In genomic region chr3:105928195-105928569, GRCm38 (mm10) we compare ENCODE assay signal across 27 mouse cellular contexts. TPM values are rescaled to one million over a fixed set of nuclear protein-coding genes. Genes with fewer than 3 reads are reported as not detected.
DNase-seq lines count a peak whose midpoint lies in the region; ATAC-seq and TF ChIP-seq lines count a peak whose summit lies in the region.
"Had no signal": no experiment of that assay in that cellular context is flagged by ENCODE, and none has a peak within 500 bp of the region (broad histone marks: within the 10 kb centered on the region; RNA-seq: fewer than 3 reads in every experiment).

No protein-coding gene starts in this region.

- H3K36me3 ChIP-seq in megakaryocyte, embryonic 14.5 days (replicated peaks; ENCODE audit: low read length), result peaks cover 80% of the 10 kb centered on the region
- H3K36me3 ChIP-seq in CH12.LX (replicated peaks in 1 of 2; ENCODE audit: control insufficient read depth in 1 of 2, insufficient read depth in 1 of 2, low read length in 1 of 2), result peaks cover 0 to 29% of the 10 kb centered on the region in 2 experiments
- H3K36me3 ChIP-seq: embryonic facial prominence, embryonic 12.5 days; embryonic facial prominence, embryonic 15.5 days; heart, embryonic 12.5 days; heart, embryonic 15.5 days; hindbrain, embryonic 12.5 days; hindbrain, embryonic 15.5 days had no signal

- no peak overlapping the region for H3K4me2 ChIP-seq in CH12.LX (ENCODE audit: insufficient read depth, low read depth, poor library complexity, severe bottlenecking)
- H3K4me2 ChIP-seq: embryonic facial prominence, embryonic 12.5 days; embryonic facial prominence, embryonic 15.5 days; heart, embryonic 12.5 days; heart, embryonic 15.5 days; hindbrain, embryonic 12.5 days; hindbrain, embryonic 15.5 days had no signal

- no peaks in the 10 kb centered on the region for H3K79me2 ChIP-seq in CH12.LX (replicated peaks; ENCODE audit: control insufficient read depth, extremely low read depth, insufficient read depth, poor library complexity, severe bottlenecking)

- H3K27me3 ChIP-seq in megakaryocyte, embryonic 14.5 days (replicated peaks), result no peaks in the 10 kb centered on the region
- no peaks in the 10 kb centered on the region for H3K27me3 ChIP-seq in CH12.LX (replicated peaks)
- H3K27me3 ChIP-seq: embryonic facial prominence, embryonic 12.5 days; embryonic facial prominence, embryonic 15.5 days; heart, embryonic 12.5 days; heart, embryonic 15.5 days; hindbrain, embryonic 12.5 days; hindbrain, embryonic 15.5 days had no signal

- H3K9me3 ChIP-seq in megakaryocyte, embryonic 14.5 days, result no peaks in the 10 kb centered on the region
- H3K9me3 ChIP-seq in CH12.LX (replicated peaks; ENCODE audit: low read length), result no peaks in the 10 kb centered on the region
- H3K9me3 ChIP-seq: embryonic facial prominence, embryonic 12.5 days; embryonic facial prominence, embryonic 15.5 days; heart, embryonic 12.5 days; heart, embryonic 15.5 days; hindbrain, embryonic 12.5 days; hindbrain, embryonic 15.5 days had no signal

- dilution Hi-C loops in CH12.LX (cut with MboI; ENCODE audit: extremely low pct_ligation_motif_present, extremely low pct_unique_long_range_greater_than_20kb, low sequenced_read_pairs), result no loop called here

- no peak for ATAC-seq in megakaryocyte, adult 5-6 weeks (ENCODE audit: poor library complexity, severe bottlenecking)
- peak; percentile 13; the same call in 1 of the 2 replicates for ATAC-seq in common myeloid progenitor, adult 5-6 weeks (replicated peaks; ENCODE audit: low read depth, poor library complexity, severe bottlenecking)
- ATAC-seq in neutrophil, adult 5-6 weeks (ENCODE audit: extremely low read depth, insufficient number of reproducible peaks, low FRiP score, poor library complexity, severe bottlenecking), result peak; percentile 21; the same call in 1 of the 2 replicates
- no peak for ATAC-seq in frontal cortex, adult (ENCODE audit: low TSS enrichment)
- ATAC-seq: activated CD4-positive, CD25-positive, alpha-beta regulatory T cell, adult 4 months; CD4-positive, CD25-positive, alpha-beta regulatory T cell, adult 4 months; forebrain, embryonic 14.5 days; forebrain, postnatal 0 days had no signal

- H3K4me1 ChIP-seq in megakaryocyte, embryonic 14.5 days, result peaks cover 79% of the 10 kb centered on the region
- peaks cover 15 to 51% of the 10 kb centered on the region in 2 experiments for H3K4me1 ChIP-seq in CH12.LX (ENCODE audit: control insufficient read depth in 1 of 2, insufficient read depth in 2 of 2)
- H3K4me1 ChIP-seq: embryonic facial prominence, embryonic 12.5 days; embryonic facial prominence, embryonic 15.5 days; heart, embryonic 12.5 days; heart, embryonic 15.5 days; hindbrain, embryonic 12.5 days; hindbrain, embryonic 15.5 days had no signal

- no peak for TF ChIP-seq POLR2A in CH12.LX (IDR thresholded peaks at IDR 0.05; ENCODE audit: low read depth, low read length)

- no peak overlapping the region for H3K9ac ChIP-seq in CH12.LX (ENCODE audit: insufficient read depth, low read depth)
- H3K9ac ChIP-seq: embryonic facial prominence, embryonic 12.5 days; embryonic facial prominence, embryonic 15.5 days; forebrain, postnatal 0 days; heart, embryonic 12.5 days; heart, embryonic 15.5 days; hindbrain, embryonic 12.5 days; hindbrain, embryonic 15.5 days had no signal

- peak overlapping the region; percentile 92 for H3K4me3 ChIP-seq in megakaryocyte, embryonic 14.5 days (replicated peaks)
- no peak overlapping the region for H3K4me3 ChIP-seq in CH12.LX (replicated peaks in 1 of 3; ENCODE audit: low read depth in 2 of 3, low read length in 2 of 3, poor library complexity in 1 of 3)
- no peak overlapping the region for H3K4me3 ChIP-seq in layer of hippocampus, adult 2 months
- H3K4me3 ChIP-seq: embryonic facial prominence, embryonic 12.5 days; embryonic facial prominence, embryonic 15.5 days; heart, embryonic 12.5 days; heart, embryonic 15.5 days; hindbrain, embryonic 12.5 days; hindbrain, embryonic 15.5 days had no signal

- TF ChIP-seq RAD21 in CH12.LX (IDR thresholded peaks at IDR 0.05; ENCODE audit: low read depth, low read length), result no peak

- TF ChIP-seq CTCF in CH12.LX (conservative IDR thresholded peaks at IDR 0.05 in 1 of 2, IDR thresholded peaks at IDR 0.05 in 1 of 2; ENCODE audit: low read depth in 2 of 2, low read length in 2 of 2), result no peak
- TF ChIP-seq CTCF in layer of hippocampus, adult 2 months (conservative IDR thresholded peaks at IDR 0.05), result no peak

- TF ChIP-seq EP300 in CH12.LX (IDR thresholded peaks at IDR 0.05; ENCODE audit: low read length), result peak; percentile 26; the same call in 1 of the 2 replicates

- in situ Hi-C loops in CH12.LX (cut with MboI; ENCODE audit: low pct_ligation_motif_present, low pct_unique_long_range_greater_than_20kb, low sequenced_read_pairs), result no loop called here

- DNase-seq in CH12.LX (ENCODE audit: extremely low read depth), result no peak
- no peak for DNase-seq in layer of hippocampus, adult 2 months (ENCODE audit: low spot score in 2 of 2)
- DNase-seq: adrenal gland, adult 8-10 months; adrenal gland, postnatal 25 days; cerebellum, adult 11-12 months; cerebellum, adult 8-10 months; cerebellum, postnatal 14 days; forebrain, postnatal 0 days; gastrocnemius, postnatal 25 days had no signal

- H3K27ac ChIP-seq in CH12.LX (ENCODE audit: insufficient read depth, low read depth), result no peak overlapping the region
- no peak overlapping the region for H3K27ac ChIP-seq in layer of hippocampus, adult 2 months
- H3K27ac ChIP-seq: embryonic facial prominence, embryonic 12.5 days; embryonic facial prominence, embryonic 15.5 days; heart, embryonic 15.5 days; hindbrain, embryonic 12.5 days; hindbrain, embryonic 15.5 days had no signal

TF ChIP-seq in CH12.LX, 34 proteins besides CTCF, POLR2A, EP300 and RAD21 (continues in another document):
- TF ChIP-seq JUN (IDR thresholded peaks at IDR 0.05; ENCODE audit: insufficient read depth, low read depth, low read length) (no peak), USF2 (conservative IDR thresholded peaks at IDR 0.05; ENCODE audit: low read depth, low read length) (no peak), ZKSCAN1 (IDR thresholded peaks at IDR 0.05; ENCODE audit: borderline replicate concordance, low read depth, low read length) (no peak), CHD1 (IDR thresholded peaks at IDR 0.05; ENCODE audit: low read depth, low read length) (no peak), BHLHE40 (IDR thresholded peaks at IDR 0.05; ENCODE audit: low read depth, low read length) (peak; percentile 70), JUND (conservative IDR thresholded peaks at IDR 0.05; ENCODE audit: low read depth, low read length) (no peak), MAZ (IDR thresholded peaks at IDR 0.05; ENCODE audit: low read depth, low read length) (no peak), ETS1 (conservative IDR thresholded peaks at IDR 0.05; ENCODE audit: low read depth, low read length) (no peak; the same call in 1 of the 2 replicates)

RNA-seq across cellular contexts. Expression of gene I830077J02Rik, which starts 4.3 kb away (rescaled TPM):
- 34.4 and 41.9 TPM in 2 replicates for polyA plus RNA-seq in megakaryocyte, embryonic 14.5 days (2012; ENCODE audit: insufficient read depth, low replicate concordance)
- 126 and 132 TPM in 2 replicates for total RNA-seq in megakaryocyte, adult 5-6 weeks (2015)
- total RNA-seq in megakaryocyte, adult 5-6 weeks (2017), result 71.5 and 74.6 TPM in 2 replicates
- total RNA-seq in CH12.LX (2012; rRNA removed) (0.84 and 1.3 TPM in 2 replicates), CH12.LX (2014; rRNA removed) (2.9 and 3.2 TPM in 2 replicates)
- polyA plus RNA-seq in CH12.LX (2012; ENCODE audit: insufficient read length, low read depth), result 8.3 and 10.2 TPM in 2 replicates
- total RNA-seq in common myeloid progenitor, adult 5-6 weeks (2017), result 10.0 and 15.6 TPM in 2 replicates
- total RNA-seq in neutrophil, adult 5-6 weeks (2017), result 45.8 and 49.3 TPM in 2 replicates
- 1 to 10 TPM in 1 of 2 experiments, under 1 TPM in 1; 0.98 to 1.2 TPM for total RNA-seq in layer of hippocampus, adult 2 months (2021)

RNA-seq across cellular contexts. Expression of gene Wdr77, which starts 31.0 kb away (rescaled TPM):
- 39.6 and 78.6 TPM in 2 replicates for polyA plus RNA-seq in megakaryocyte, embryonic 14.5 days (2012; ENCODE audit: insufficient read depth, low replicate concordance)
- 22.3 and 23.0 TPM in 2 replicates for total RNA-seq in megakaryocyte, adult 5-6 weeks (2015)
- 11.8 and 14.0 TPM in 2 replicates for total RNA-seq in megakaryocyte, adult 5-6 weeks (2017)
- total RNA-seq in CH12.LX (2012; rRNA removed) (87.4 and 114 TPM in 2 replicates), CH12.LX (2014; rRNA removed) (86.7 and 91.2 TPM in 2 replicates)
- 203 and 235 TPM in 2 replicates for polyA plus RNA-seq in CH12.LX (2012; ENCODE audit: insufficient read length, low read depth)
- total RNA-seq in common myeloid progenitor, adult 5-6 weeks (2017), result 37.1 and 50.5 TPM in 2 replicates
- total RNA-seq in neutrophil, adult 5-6 weeks (2017), result 34.9 and 37.3 TPM in 2 replicates
- total RNA-seq in layer of hippocampus, adult 2 months (2021), result 10 to 100 TPM; 49.6 to 50.6 TPM

RNA-seq across cellular contexts. Expression of gene Atp5f1, which starts 31.7 kb away (rescaled TPM):
- polyA plus RNA-seq in megakaryocyte, embryonic 14.5 days (2012; ENCODE audit: insufficient read depth, low replicate concordance), result 260 and 290 TPM in 2 replicates
- 442 and 475 TPM in 2 replicates for total RNA-seq in megakaryocyte, adult 5-6 weeks (2015)
- 501 and 520 TPM in 2 replicates for total RNA-seq in megakaryocyte, adult 5-6 weeks (2017)
- total RNA-seq in CH12.LX (2012; rRNA removed), result 317 and 342 TPM in 2 replicates
- 676 and 764 TPM in 2 replicates for total RNA-seq in CH12.LX (2014; rRNA removed)
- polyA plus RNA-seq in CH12.LX (2012; ENCODE audit: insufficient read length, low read depth), result 494 and 505 TPM in 2 replicates
- total RNA-seq in common myeloid progenitor, adult 5-6 weeks (2017), result 452 and 491 TPM in 2 replicates
- 296 and 319 TPM in 2 replicates for total RNA-seq in neutrophil, adult 5-6 weeks (2017)
- total RNA-seq in layer of hippocampus, adult 2 months (2021), result 100 to 1,000 TPM; 250 to 262 TPM

RNA-seq across cellular contexts. Expression of gene Ovgp1, which starts 45.3 kb away (rescaled TPM):
- polyA plus RNA-seq in megakaryocyte, embryonic 14.5 days (2012; ENCODE audit: insufficient read depth, low replicate concordance), result not detected in 2 replicates
- total RNA-seq in megakaryocyte, adult 5-6 weeks (2015), result 6.0 and 18.8 TPM in 2 replicates
- 3.0 and 5.4 TPM in 2 replicates for total RNA-seq in megakaryocyte, adult 5-6 weeks (2017)
- total RNA-seq in CH12.LX (2012; rRNA removed) (1.4 and 1.6 TPM in 2 replicates), CH12.LX (2014; rRNA removed) (2.3 TPM in 2 replicates)
- polyA plus RNA-seq in CH12.LX (2012; ENCODE audit: insufficient read length, low read depth), result 4.3 and 5.6 TPM in 2 replicates
- 2.1 and 2.7 TPM in 2 replicates for total RNA-seq in common myeloid progenitor, adult 5-6 weeks (2017)
- total RNA-seq in neutrophil, adult 5-6 weeks (2017), result 34.3 and 38.4 TPM in 2 replicates
- total RNA-seq in layer of hippocampus, adult 2 months (2021), result 1 to 10 TPM; 2.4 to 3.7 TPM

RNA-seq across cellular contexts. Expression of gene Tmigd3, which starts 57.5 kb away (rescaled TPM):
- not detected in 2 replicates for polyA plus RNA-seq in megakaryocyte, embryonic 14.5 days (2012; ENCODE audit: insufficient read depth, low replicate concordance)
- total RNA-seq in megakaryocyte, adult 5-6 weeks (2015), result 0.40 and 1.2 TPM in 2 replicates
- total RNA-seq in megakaryocyte, adult 5-6 weeks (2017), result 2.1 and 5.8 TPM in 2 replicates
- total RNA-seq in CH12.LX (2012; rRNA removed) (0.25 TPM in 1 of 2 replicates, not detected in the other), CH12.LX (2014; rRNA removed) (not detected in 2 replicates)
- 1.3 TPM in 1 of 2 replicates, not detected in the other for polyA plus RNA-seq in CH12.LX (2012; ENCODE audit: insufficient read length, low read depth)
- total RNA-seq in common myeloid progenitor, adult 5-6 weeks (2017), result 1.0 TPM in 1 of 2 replicates, not detected in the other
- total RNA-seq in neutrophil, adult 5-6 weeks (2017), result not detected in 2 replicates
- total RNA-seq in layer of hippocampus, adult 2 months (2021), result 1 to 10 TPM in 1 of 2 experiments, under 1 TPM in 1; 0.37 to 1.1 TPM
- total RNA-seq: adrenal gland, adult 8-10 months; adrenal gland, postnatal 25 days; ES-E14; forebrain, postnatal 0 days; gastrocnemius, postnatal 25 days; heart, postnatal 25 days; hematopoietic stem cell, adult 5-6 weeks had no signal
- polyA plus RNA-seq: activated CD4-positive, CD25-positive, alpha-beta regulatory T cell, adult 4 months; C2C12; CD4-positive, CD25-positive, alpha-beta regulatory T cell, adult 4 months; embryonic facial prominence, embryonic 12.5 days; forebrain, embryonic 14.5 days; forebrain, postnatal 0 days; hindbrain, embryonic 12.5 days; hindbrain, embryonic 15.5 days had no signal

Comparison
In these comparisons a context has a peak if more than half of its experiments do, and no peak if none do; other contexts are left out.
1. ATAC-seq: peak in common myeloid progenitor, adult 5-6 weeks (single experiment) and neutrophil, adult 5-6 weeks (single experiment); none in megakaryocyte, adult 5-6 weeks (single experiment) and frontal cortex, adult (single experiment).